Mouse (Mus musculus) hindbrain, embryonic 13.5 days (tissue): ENCODE measurements around the gene Tagln. TPM values are rescaled to one million over a fixed set of nuclear protein-coding genes. Genes with fewer than 3 reads are reported as not detected.

ENCODE experiments used
- ATAC-seq: fragments of 200-750 bp; cut with Nextera tagmentation; 2 replicates; pipeline ENCODE4 v1.8.0; 2017; ENCODE audit warnings: moderate TSS enrichment; ENCODE audit not compliant: low FRiP score
- H3K27ac ChIP-seq: fragments of 300-500 bp; sonication (generic); 2 replicates; pipeline ENCODE4 v1.5.1; 2015; ENCODE audit warnings: inconsistent platforms, mild to moderate bottlenecking, moderate library complexity
- H3K27me3 ChIP-seq: fragments of 300-500 bp; sonication (generic); 2 replicates; pipeline ENCODE4 v1.6.1; 2015; ENCODE audit warnings: mild to moderate bottlenecking, inconsistent platforms
- H3K36me3 ChIP-seq: fragments of 300-500 bp; sonication (generic); 2 replicates; pipeline ENCODE4 v1.6.1; 2015; ENCODE audit warnings: mild to moderate bottlenecking, inconsistent platforms
- H3K4me1 ChIP-seq: fragments of 300-500 bp; sonication (generic); replicated peaks from 2 replicates; pipeline ENCODE4 v1.6.1; 2015; ENCODE audit warnings: inconsistent platforms
- H3K4me2 ChIP-seq: fragments of 300-500 bp; sonication (generic); 2 replicates; pipeline ENCODE4 v1.6.1; 2015; ENCODE audit warnings: inconsistent platforms, mild to moderate bottlenecking, moderate library complexity
- H3K4me3 ChIP-seq: fragments of 300-500 bp; sonication (generic); 2 replicates; pipeline ENCODE4 v1.5.1; 2015; ENCODE audit warnings: mild to moderate bottlenecking, inconsistent platforms
- H3K9ac ChIP-seq: fragments of 300-500 bp; sonication (generic); 2 replicates; pipeline ENCODE4 v1.6.1; 2015; ENCODE audit warnings: mild to moderate bottlenecking, inconsistent platforms
- H3K9me3 ChIP-seq: fragments of 300-500 bp; sonication (generic); 2 replicates; pipeline ENCODE4 v1.6.1; 2016; ENCODE audit warnings: inconsistent platforms
- WGBS: fragments of 180-500 bp; shearing (Covaris S2); methylation state at CpG from one replicate; pipeline ENCODE4 v1.1.7; 2015; 5-methylcytosine and 5-hydroxymethylcytosine counted together
- polyA plus RNA-seq: library from polyadenylated mRNA; unstranded; fragments of >200 nt; fragmentation: Nextera tagmentation; extraction: Ambion mirVana; gene quantifications from 2 replicates; pipeline ENCODE4 v1.2.1, GENCODE M21; 2015

Tagln gene
- 7.9 and 8.6 TPM in 2 replicates for polyA plus RNA-seq

- H3K9ac ChIP-seq, result peak within 1 kb of the TSS; percentile 35
Measured at GRCm38 (mm10) chr9:45935628-45936210, at the start of gene Tagln. Tagln (minus strand) TSS chr9:45936058.

DNA sequence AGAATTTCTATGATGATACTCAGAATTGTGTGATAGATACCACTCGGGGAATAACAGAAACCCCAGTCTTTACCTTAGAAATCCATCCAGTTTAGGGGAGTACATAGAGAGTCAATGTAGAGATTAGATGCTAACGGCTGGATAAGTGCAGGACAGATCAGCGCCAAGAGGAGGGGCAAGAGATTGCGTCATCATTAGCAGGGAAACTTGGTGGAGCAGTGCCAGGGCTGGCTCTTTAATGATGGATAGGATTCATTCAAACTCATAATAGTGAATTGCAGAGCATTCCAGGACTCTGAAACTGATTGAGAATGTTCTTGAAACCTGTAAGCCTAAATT is 49.3 kb upstream of the Tagln start:
- Histone ChIP-seq H3K9me3 (no peaks in the 10 kb centered on the region), H3K4me2 (peak overlapping the region; percentile 94), H3K4me1 (peaks cover 40% of the 10 kb centered on the region), H3K27ac (peak overlapping the region; percentile 97), H3K4me3 (peak overlapping the region; percentile 98), H3K9ac (peak overlapping the region; percentile 97), H3K36me3 (no peaks in the 10 kb centered on the region), H3K27me3 (no peaks in the 10 kb centered on the region)
- WGBS, result 2% methylated on average over 4 of the region's 4 CpGs
- peak; percentile 82 for ATAC-seq

More at GRCm38 (mm10) chr9:45935628-45936210, at the start of gene Tagln:
- WGBS, result 15% methylated on average over 21 of the region's 21 CpGs
- Histone ChIP-seq H3K9me3 (no peaks in the 10 kb centered on the region), H3K4me3 (no peak within 1 kb of the TSS), H3K27ac (no peak within 1 kb of the TSS), H3K27me3 (peaks cover 4% of the 10 kb centered on the region; the same call in 1 of the 2 replicates), H3K4me1 (peaks cover 9% of the 10 kb centered on the region), H3K36me3 (peaks cover 45% of the 10 kb centered on the region), H3K4me2 (peak within 1 kb of the TSS; percentile 35)
- no peak for ATAC-seq

DNA sequence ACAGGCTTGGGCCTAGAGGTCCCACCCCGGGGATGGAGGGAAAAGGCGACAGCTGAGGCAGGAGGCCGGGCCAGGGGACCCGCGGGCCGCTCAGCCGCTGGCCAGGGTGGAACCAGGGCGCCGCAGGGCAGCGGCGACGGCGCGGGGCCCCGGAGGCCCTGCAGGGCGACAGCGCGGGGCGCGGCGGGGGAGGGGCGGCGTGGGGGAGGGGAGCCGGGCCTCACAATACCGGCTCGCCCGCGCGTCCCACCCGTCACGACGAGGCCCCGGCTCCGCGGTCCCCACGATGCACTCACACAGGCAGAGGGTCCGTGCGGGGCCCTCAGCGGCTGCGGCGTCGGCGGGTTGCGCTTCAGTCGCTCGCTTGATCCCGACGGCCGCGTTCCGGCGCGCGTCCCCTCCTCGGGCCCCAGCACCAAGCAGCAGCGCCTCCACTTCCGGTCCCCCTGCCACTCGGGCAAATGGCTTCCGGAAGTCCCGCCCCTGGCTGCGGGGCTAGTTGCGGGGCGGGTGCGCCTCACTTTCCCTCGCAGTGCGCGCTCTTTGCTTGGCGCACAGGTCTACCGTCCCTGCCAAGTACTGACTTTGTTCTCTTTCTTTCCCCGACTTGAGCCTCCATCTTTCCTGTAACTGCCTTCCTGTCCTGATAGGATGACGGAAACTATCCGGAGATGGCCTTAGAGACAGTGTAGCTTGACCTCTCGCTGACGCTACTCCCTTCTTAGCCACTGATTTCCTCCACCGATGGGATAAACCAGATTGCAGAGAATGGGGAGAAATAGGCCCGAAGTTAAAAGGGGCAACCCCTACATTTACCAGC is 48.8 kb upstream of the Tagln start:
- no peaks in the 10 kb centered on the region for H3K36me3 ChIP-seq
- peak overlapping the region; percentile 97 for H3K9ac ChIP-seq
- H3K4me3 ChIP-seq, result peak overlapping the region; percentile 98
- H3K4me1 ChIP-seq, result peaks cover 46% of the 10 kb centered on the region
- under 1% methylated on average over 49 of the region's 76 CpGs for WGBS
- H3K9me3 ChIP-seq, result no peaks in the 10 kb centered on the region
- H3K27me3 ChIP-seq, result no peaks in the 10 kb centered on the region
- H3K27ac ChIP-seq, result peak overlapping the region; percentile 97
- ATAC-seq, result peak; percentile 95
- peak overlapping the region; percentile 94 for H3K4me2 ChIP-seq

- Histone ChIP-seq H3K9me3 (no peaks in the 10 kb centered on the region), H3K4me1 (peaks cover 46% of the 10 kb centered on the region), H3K4me3 (peak overlapping the region; percentile 98), H3K27ac (peak overlapping the region; percentile 97), H3K4me2 (peak overlapping the region; percentile 94), H3K36me3 (no peaks in the 10 kb centered on the region), H3K27me3 (no peaks in the 10 kb centered on the region), H3K9ac (peak overlapping the region; percentile 97)
- peak; percentile 8; the same call in 1 of the 2 replicates for ATAC-seq
- WGBS, result under 1% methylated on average over 23 of the region's 23 CpGs
Measured at GRCm38 (mm10) chr9:45983676-45984408, 48.0 kb upstream of the Tagln start.

- H3K27ac ChIP-seq, result no peak overlapping the region
- peaks cover 3% of the 10 kb centered on the region; the same call in 1 of the 2 replicates for H3K36me3 ChIP-seq
- no peaks in the 10 kb centered on the region for H3K27me3 ChIP-seq
- H3K4me3 ChIP-seq, result no peak overlapping the region
- H3K9me3 ChIP-seq, result no peaks in the 10 kb centered on the region
- H3K4me1 ChIP-seq, result peaks cover 54% of the 10 kb centered on the region
- peak overlapping the region; percentile 27; the same call in 1 of the 2 replicates for H3K4me2 ChIP-seq
- no peak overlapping the region for H3K9ac ChIP-seq
- no peak for ATAC-seq
Measured at GRCm38 (mm10) chr9:45981331-45981730, 45.5 kb upstream of the Tagln start.

GRCm38 (mm10) chr9:45980611-45981010 is 44.8 kb upstream of the Tagln start:
- peaks cover 49% of the 10 kb centered on the region for H3K4me1 ChIP-seq
- H3K36me3 ChIP-seq, result peaks cover 7% of the 10 kb centered on the region
- 95% methylated on average over 1 of the region's 1 CpGs for whole genome bisulfite sequencing
- ATAC-seq, result no peak
- no peak overlapping the region for H3K9ac ChIP-seq
- H3K27ac ChIP-seq, result no peak overlapping the region
- H3K4me3 ChIP-seq, result no peak overlapping the region
- H3K9me3 ChIP-seq, result no peaks in the 10 kb centered on the region
- H3K4me2 ChIP-seq, result no peak overlapping the region
- H3K27me3 ChIP-seq, result no peaks in the 10 kb centered on the region

DNA sequence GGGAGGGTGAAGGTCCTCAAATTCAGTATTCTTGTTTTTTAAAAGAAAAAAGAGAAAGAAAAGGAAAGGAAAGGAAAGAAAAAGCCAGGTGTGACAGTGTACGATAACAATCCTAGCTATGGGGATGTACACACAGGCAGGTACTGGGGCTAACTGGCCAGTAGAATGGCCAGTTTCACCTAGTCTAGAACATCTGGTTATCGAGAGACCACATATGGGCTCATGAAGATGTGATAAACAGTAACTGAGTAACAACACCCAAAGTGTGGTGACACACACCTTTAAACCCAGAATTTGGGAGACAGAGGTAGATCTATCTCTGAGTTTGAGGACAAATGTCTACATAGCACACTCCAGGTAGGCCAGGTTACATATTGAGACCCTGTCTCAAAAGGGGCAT is 43.9 kb upstream of the Tagln start:
- H3K27me3 ChIP-seq, result no peaks in the 10 kb centered on the region
- H3K4me2 ChIP-seq, result no peak overlapping the region; the same call in 1 of the 2 replicates
- H3K4me1 ChIP-seq, result peaks cover 47% of the 10 kb centered on the region
- no peaks in the 10 kb centered on the region for H3K9me3 ChIP-seq
- H3K27ac ChIP-seq, result no peak overlapping the region
- H3K4me3 ChIP-seq, result no peak overlapping the region
- H3K36me3 ChIP-seq, result peaks cover 13% of the 10 kb centered on the region
- 95% methylated on average over 2 of the region's 2 CpGs for WGBS
- ATAC-seq, result no peak
- H3K9ac ChIP-seq, result no peak overlapping the region

DNA sequence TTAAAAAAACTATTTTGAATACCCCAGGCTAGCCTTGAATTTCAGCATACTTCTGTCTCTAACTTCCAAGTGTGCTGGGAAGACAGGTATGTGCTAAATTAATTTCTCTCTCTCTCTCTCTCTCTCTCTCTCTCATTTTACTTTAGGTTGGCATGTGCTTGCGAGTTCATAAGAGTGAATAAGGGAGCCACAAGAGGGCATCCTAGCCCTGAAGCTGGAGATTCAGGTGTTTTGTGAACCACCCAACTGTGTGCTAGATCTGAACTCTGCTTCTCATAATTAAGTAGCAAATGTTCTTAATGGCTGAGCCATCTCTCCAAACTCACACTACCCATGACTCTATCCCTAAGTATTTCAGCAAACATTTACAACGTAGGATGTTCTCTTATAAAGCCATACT is 41.0 kb upstream of the Tagln start:
- Histone ChIP-seq H3K4me1 (peaks cover 27% of the 10 kb centered on the region), H3K36me3 (peaks cover 39% of the 10 kb centered on the region), H3K27ac (no peak overlapping the region), H3K9me3 (no peaks in the 10 kb centered on the region), H3K9ac (no peak overlapping the region), H3K27me3 (no peaks in the 10 kb centered on the region), H3K4me3 (no peak overlapping the region), H3K4me2 (no peak overlapping the region)
- WGBS, result 83% methylated on average over 2 of the region's 2 CpGs
- ATAC-seq, result no peak

DNA sequence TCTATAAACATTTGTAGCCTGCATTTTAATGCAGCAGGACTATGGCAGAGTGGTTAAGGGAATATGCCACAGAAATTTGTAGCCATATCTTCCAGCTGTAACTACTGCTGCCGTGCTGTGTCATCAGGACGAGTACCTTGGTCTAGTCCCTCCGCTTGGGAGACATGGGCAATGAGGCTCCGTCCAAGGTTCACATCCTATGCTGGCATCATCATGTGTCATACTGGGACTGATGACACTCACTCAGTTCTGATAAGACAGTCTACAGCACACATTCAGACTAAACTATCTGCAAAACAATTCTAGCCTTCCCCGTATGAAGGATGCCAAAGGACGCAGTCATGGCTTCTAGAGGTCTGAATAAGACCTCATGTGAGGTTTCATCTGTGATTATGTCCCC is 27.7 kb upstream of the Tagln start:
- Histone ChIP-seq H3K4me3 (no peak overlapping the region), H3K4me2 (no peak overlapping the region), H3K27me3 (no peaks in the 10 kb centered on the region), H3K27ac (no peak overlapping the region), H3K9ac (no peak overlapping the region), H3K4me1 (peaks cover 5% of the 10 kb centered on the region), H3K9me3 (no peaks in the 10 kb centered on the region), H3K36me3 (peaks cover 78% of the 10 kb centered on the region)
- ATAC-seq, result no peak
- WGBS, result 95% methylated on average over 6 of the region's 6 CpGs

DNA sequence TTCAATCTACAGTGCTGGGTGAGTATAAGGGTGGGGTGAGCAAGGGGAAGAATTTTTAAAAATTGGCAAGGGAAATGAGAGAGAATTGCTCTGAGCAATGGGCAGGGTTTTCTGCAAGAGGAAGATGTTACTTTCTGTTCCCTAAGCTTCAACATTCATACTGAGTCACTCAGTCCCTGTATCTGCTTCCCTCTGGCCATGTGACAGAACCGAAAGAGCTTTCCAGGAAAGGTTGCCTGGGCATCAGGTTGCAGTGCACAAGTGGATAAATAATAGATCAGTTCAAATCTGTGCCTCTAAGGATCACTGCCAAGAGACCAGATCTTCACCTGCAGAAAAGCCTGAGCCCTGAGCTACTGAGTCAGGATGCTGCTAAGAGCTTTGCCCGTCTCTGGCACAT is 26.0 kb upstream of the Tagln start:
- Histone ChIP-seq H3K4me1 (peaks cover 16% of the 10 kb centered on the region), H3K9me3 (no peaks in the 10 kb centered on the region), H3K4me2 (no peak overlapping the region), H3K9ac (no peak overlapping the region), H3K4me3 (no peak overlapping the region), H3K27ac (no peak overlapping the region), H3K27me3 (no peaks in the 10 kb centered on the region), H3K36me3 (peaks cover 63% of the 10 kb centered on the region)
- 89% methylated on average over 2 of the region's 2 CpGs for WGBS
- ATAC-seq, result no peak

- ATAC-seq, result no peak
- H3K4me3 ChIP-seq, result no peak overlapping the region
- H3K9ac ChIP-seq, result no peak overlapping the region
- H3K4me1 ChIP-seq, result peaks cover 32% of the 10 kb centered on the region
- no peak overlapping the region for H3K27ac ChIP-seq
- no peaks in the 10 kb centered on the region for H3K27me3 ChIP-seq
- H3K4me2 ChIP-seq, result no peak overlapping the region
- whole genome bisulfite sequencing, result 86% methylated on average over 7 of the region's 7 CpGs
- H3K9me3 ChIP-seq, result no peaks in the 10 kb centered on the region
- H3K36me3 ChIP-seq, result peaks cover 42% of the 10 kb centered on the region
Measured at GRCm38 (mm10) chr9:45959661-45960060, 23.8 kb upstream of the Tagln start.

DNA sequence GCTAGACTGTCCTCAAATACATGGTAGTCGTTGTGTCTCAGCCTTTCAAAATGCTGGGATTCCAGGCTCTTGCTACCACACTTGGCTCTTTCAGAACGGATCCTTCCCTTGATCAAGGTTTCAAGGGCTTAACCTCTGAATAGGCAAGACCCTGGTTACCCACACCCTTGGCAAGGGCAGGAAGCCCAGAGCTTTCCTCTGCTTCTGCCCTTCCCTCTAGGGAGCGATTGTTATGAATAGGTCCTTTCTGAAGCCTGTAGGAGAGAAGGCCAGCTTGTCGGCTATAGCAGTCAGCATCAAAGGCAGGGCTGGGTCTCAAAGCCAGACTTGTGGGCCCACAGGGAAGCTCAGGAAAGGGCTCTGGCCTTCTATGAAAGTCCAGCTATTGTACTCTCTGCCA is 23.0 kb upstream of the Tagln start:
- Histone ChIP-seq H3K27ac (peak overlapping the region; percentile 55; the same call in 1 of the 2 replicates), H3K27me3 (no peaks in the 10 kb centered on the region), H3K36me3 (peaks cover 34% of the 10 kb centered on the region), H3K9ac (no peak overlapping the region), H3K4me3 (no peak overlapping the region), H3K9me3 (no peaks in the 10 kb centered on the region), H3K4me1 (peaks cover 38% of the 10 kb centered on the region), H3K4me2 (no peak overlapping the region)
- WGBS, result 52% methylated on average over 4 of the region's 4 CpGs
- ATAC-seq, result no peak
